Mouse (Mus musculus) telencephalon, adult 2 months (tissue): ENCODE data around the gene Ralbp1.

Source experiments
- DNase-seq: peaks from one replicate; pipeline ENCODE4 v3.0.0-alpha.2; 2011; ENCODE audit warnings: low read depth, low spot score

The Ralbp1 gene

GRCm38 (mm10) chr17:65850487-65850886 is 35.1 kb downstream of the Ralbp1 start:
- DNase-seq: no peak

- no peak for DNase-seq
Observed at GRCm38 (mm10) chr17:65847694-65848449, 37.7 kb downstream of the Ralbp1 start.

- DNase-seq: no peak
Observed at GRCm38 (mm10) chr17:65845423-65845822, 40.2 kb downstream of the Ralbp1 start.

GRCm38 (mm10) chr17:65842669-65843381 is 42.8 kb downstream of the Ralbp1 start:
- no peak for DNase-seq

- DNase-seq: no peak
Observed at GRCm38 (mm10) chr17:65839541-65840256, 45.9 kb downstream of the Ralbp1 start.

GRCm38 (mm10) chr17:65836746-65837145 is 48.9 kb downstream of the Ralbp1 start:
- DNase-seq: peak; percentile 68

GRCm38 (mm10) chr17:65833891-65834290 is 51.7 kb downstream of the Ralbp1 start:
- DNase-seq: no peak

GRCm38 (mm10) chr17:65830216-65830863 is 55.3 kb downstream of the Ralbp1 start:
- DNase-seq: peak; percentile 29

- DNase-seq: no peak
Observed at GRCm38 (mm10) chr17:65828951-65829350, 56.6 kb downstream of the Ralbp1 start.

GRCm38 (mm10) chr17:65827904-65828303 is 57.7 kb downstream of the Ralbp1 start:
- no peak for DNase-seq

GRCm38 (mm10) chr17:65827119-65827840 is 58.3 kb downstream of the Ralbp1 start:
- DNase-seq: no peak

GRCm38 (mm10) chr17:65826257-65826656 is 59.3 kb downstream of the Ralbp1 start:
- no peak for DNase-seq

- no peak for DNase-seq
Observed at GRCm38 (mm10) chr17:65824246-65824645, 61.4 kb downstream of the Ralbp1 start.

GRCm38 (mm10) chr17:65822423-65822822 is 63.2 kb downstream of the Ralbp1 start:
- DNase-seq: no peak

- DNase-seq: no peak
Observed at GRCm38 (mm10) chr17:65820197-65820596, 65.4 kb downstream of the Ralbp1 start.

GRCm38 (mm10) chr17:65813763-65814162 is 71.8 kb downstream of the Ralbp1 start:
- no peak for DNase-seq

- DNase-seq: no peak
Observed at GRCm38 (mm10) chr17:65811032-65811431, 74.6 kb downstream of the Ralbp1 start.

GRCm38 (mm10) chr17:65806416-65806815 is 79.2 kb downstream of the Ralbp1 start:
- no peak for DNase-seq

GRCm38 (mm10) chr17:65805966-65806365 is 79.6 kb downstream of the Ralbp1 start:
- DNase-seq: no peak

- no peak for DNase-seq
Observed at GRCm38 (mm10) chr17:65802026-65802425, 83.6 kb downstream of the Ralbp1 start.

GRCm38 (mm10) chr17:65800451-65800850 is 85.1 kb downstream of the Ralbp1 start:
- DNase-seq: no peak
